Mouse (Mus musculus) heart, adult 2 months (tissue): ENCODE measurements around the gene St13.

Experiments
- CTCF ChIP-seq: fragments of 200-600 bp; IDR thresholded peaks from 2 replicates; pipeline ENCODE4 v1.8.1; 2022; ENCODE audit warnings: antibody characterized with exemption, mild to moderate bottlenecking, moderate library complexity
- EP300 ChIP-seq: fragments of 200-500 bp; IDR thresholded peaks from 2 replicates; pipeline ENCODE4 v1.6.1; 2011; ENCODE audit warnings: low read depth, low read length, control low read depth; ENCODE audit not compliant: insufficient read depth
- POLR2A ChIP-seq: fragments of 200-500 bp; IDR thresholded peaks from 2 replicates; pipeline ENCODE4 v1.6.1; 2011; ENCODE audit warnings: mild to moderate bottlenecking, low read depth, low read length, control low read depth; ENCODE audit not compliant: insufficient read depth

DNA sequence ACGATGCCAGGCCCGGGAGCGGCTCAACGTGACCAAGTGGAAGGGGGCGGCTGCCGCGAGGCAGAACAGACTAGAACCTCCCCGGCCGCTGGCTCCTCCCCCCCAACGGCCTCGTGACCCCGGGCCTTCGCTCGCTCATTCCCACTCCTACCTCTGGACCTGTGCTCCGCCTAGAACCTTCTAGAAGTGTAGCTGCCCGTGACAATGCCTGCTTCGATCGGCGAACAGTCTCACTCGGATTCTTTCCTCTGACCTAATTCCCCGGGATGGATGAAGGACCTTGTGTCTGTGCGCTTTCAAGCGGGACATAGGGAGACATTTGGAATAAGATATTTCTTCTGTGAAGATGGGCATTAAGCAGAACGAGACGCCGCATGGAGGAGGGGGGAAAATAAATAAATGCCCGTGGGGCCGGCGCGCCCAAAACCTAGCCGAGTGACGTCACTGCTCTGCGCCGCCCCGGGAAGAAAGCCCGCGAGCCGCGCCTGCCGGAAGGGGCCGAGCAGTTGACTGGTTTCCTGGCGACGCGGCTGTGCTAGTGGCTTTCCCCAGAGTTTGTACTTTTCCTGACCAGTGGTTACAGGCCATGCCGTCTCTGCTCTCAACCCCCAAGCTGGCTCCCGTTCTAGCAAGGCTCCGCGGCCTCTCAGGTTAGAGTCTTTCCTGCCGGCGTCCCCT, at the start of gene St13, which contains the start of gene Xpnpep3:
- TF ChIP-seq CTCF, result no peak
- TF ChIP-seq EP300, result peak; percentile 94
- peak; percentile 47; the same call in 1 of the 2 replicates for TF ChIP-seq POLR2A
